Mouse (Mus musculus): ENCODE measurements around the gene Cdc34b. TPM values are rescaled to one million over a fixed set of nuclear protein-coding genes. Genes with fewer than 3 reads are reported as not detected.

The Cdc34b gene
- polyA plus RNA-seq, 1 experiment from 2014 or later, result 0.40 TPM

GRCm38 (mm10) chr11:94762775-94763174, 21.2 kb downstream of the Cdc34b start:
- WGBS, result 28% methylated on average over 6 of the region's 6 CpGs
- ATAC-seq (ENCODE audit: low FRiP score, low TSS enrichment), result no peak
- H3K4me3 ChIP-seq (ENCODE audit: low read length), result no peak overlapping the region
- H3K27me3 ChIP-seq (ENCODE audit: insufficient read depth, low read length), result no peaks in the 10 kb centered on the region
- no peak overlapping the region for H3K9ac ChIP-seq (replicated peaks; ENCODE audit: low read length)
- no peak overlapping the region for H3K4me2 ChIP-seq (replicated peaks; ENCODE audit: low read depth, low read length)
- H3K36me3 ChIP-seq (ENCODE audit: insufficient read depth, low read length), result no peaks in the 10 kb centered on the region
- H3K4me1 ChIP-seq (ENCODE audit: insufficient read depth, low read length), result no peaks in the 10 kb centered on the region
- H3K9me3 ChIP-seq (ENCODE audit: low read length), result no peaks in the 10 kb centered on the region
- H3K27ac ChIP-seq (ENCODE audit: low read length), result no peak overlapping the region

DNA sequence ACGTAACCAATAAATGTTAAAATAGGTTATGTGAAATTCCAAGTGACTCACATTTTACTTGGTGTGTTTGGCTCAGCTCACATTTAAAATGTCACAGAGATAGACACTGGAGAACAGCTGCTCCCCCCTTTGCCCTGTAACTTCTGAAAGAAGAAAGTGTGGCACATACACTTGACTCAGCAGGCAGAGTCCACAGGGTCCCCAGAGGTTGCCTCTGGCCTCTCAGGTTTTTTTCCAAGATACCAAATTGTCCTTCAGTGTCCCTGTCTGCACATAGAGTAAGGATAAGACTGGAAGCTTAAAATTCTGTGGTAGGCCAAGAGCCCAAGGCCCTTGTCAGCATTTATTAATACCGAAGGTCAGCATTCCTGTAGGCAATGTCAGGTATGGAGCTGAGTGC, 25.7 kb downstream of the Cdc34b start:
- no peak overlapping the region for H3K9ac ChIP-seq (replicated peaks; ENCODE audit: low read length)
- no peaks in the 10 kb centered on the region for H3K4me1 ChIP-seq (ENCODE audit: insufficient read depth, low read length)
- H3K9me3 ChIP-seq (ENCODE audit: low read length), result no peaks in the 10 kb centered on the region
- no peak overlapping the region for H3K4me2 ChIP-seq (replicated peaks; ENCODE audit: low read depth, low read length)
- no peak overlapping the region for H3K27ac ChIP-seq (ENCODE audit: low read length)
- WGBS, result 96% methylated on average over 2 of the region's 2 CpGs
- no peak for ATAC-seq (ENCODE audit: low FRiP score, low TSS enrichment)
- no peaks in the 10 kb centered on the region for H3K36me3 ChIP-seq (ENCODE audit: insufficient read depth, low read length)
- no peaks in the 10 kb centered on the region for H3K27me3 ChIP-seq (ENCODE audit: insufficient read depth, low read length)
- H3K4me3 ChIP-seq (ENCODE audit: low read length), result no peak overlapping the region

GRCm38 (mm10) chr11:94772363-94773055, 30.9 kb downstream of the Cdc34b start:
- Histone ChIP-seq H3K4me3 (ENCODE audit: low read length) (no peak overlapping the region), H3K36me3 (ENCODE audit: insufficient read depth, low read length) (no peaks in the 10 kb centered on the region), H3K9me3 (ENCODE audit: low read length) (no peaks in the 10 kb centered on the region), H3K27me3 (ENCODE audit: insufficient read depth, low read length) (no peaks in the 10 kb centered on the region), H3K9ac (replicated peaks; ENCODE audit: low read length) (no peak overlapping the region), H3K4me2 (replicated peaks; ENCODE audit: low read depth, low read length) (no peak overlapping the region), H3K4me1 (ENCODE audit: insufficient read depth, low read length) (no peaks in the 10 kb centered on the region), H3K27ac (ENCODE audit: low read length) (no peak overlapping the region)
- 70% methylated on average over 3 of the region's 3 CpGs for WGBS
- no peak for ATAC-seq (ENCODE audit: low FRiP score, low TSS enrichment)

- Histone ChIP-seq H3K27ac (ENCODE audit: low read length) (no peak overlapping the region), H3K27me3 (ENCODE audit: insufficient read depth, low read length) (no peaks in the 10 kb centered on the region), H3K4me2 (replicated peaks; ENCODE audit: low read depth, low read length) (no peak overlapping the region), H3K4me3 (ENCODE audit: low read length) (no peak overlapping the region), H3K9ac (replicated peaks; ENCODE audit: low read length) (no peak overlapping the region), H3K4me1 (ENCODE audit: insufficient read depth, low read length) (no peaks in the 10 kb centered on the region), H3K9me3 (ENCODE audit: low read length) (no peaks in the 10 kb centered on the region), H3K36me3 (ENCODE audit: insufficient read depth, low read length) (no peaks in the 10 kb centered on the region)
- 84% methylated on average over 1 of the region's 1 CpGs for WGBS
- ATAC-seq (ENCODE audit: low FRiP score, low TSS enrichment), result no peak
Measured at GRCm38 (mm10) chr11:94773851-94774250, 32.3 kb downstream of the Cdc34b start.

DNA sequence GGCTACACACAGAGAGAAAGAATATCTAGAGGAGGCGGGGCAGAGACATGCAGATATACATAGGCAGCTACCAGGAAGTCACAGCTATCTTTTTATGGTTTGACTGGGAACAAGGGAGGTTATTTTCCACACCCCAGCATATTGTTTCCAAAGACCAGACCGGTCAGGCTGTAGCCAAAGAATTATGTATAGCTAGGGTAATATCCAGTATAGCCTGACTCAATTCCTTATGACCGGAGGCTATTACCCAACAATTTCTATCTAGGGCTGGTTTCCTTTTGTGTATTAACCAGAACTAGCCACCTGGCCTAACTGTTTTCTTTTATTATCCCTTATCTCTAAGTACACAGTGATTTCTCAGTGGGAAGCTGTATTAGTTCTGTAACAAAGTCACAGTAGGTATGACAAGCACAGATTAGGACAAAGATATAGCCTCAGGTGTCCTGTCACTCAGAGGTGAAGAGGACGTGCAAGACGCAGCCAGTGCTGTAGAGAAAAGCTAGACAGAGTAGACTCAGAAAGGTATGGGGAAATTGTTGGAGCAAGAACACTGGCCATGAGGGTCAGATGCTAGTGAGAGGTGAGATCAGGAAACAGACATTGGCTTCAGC, 33.4 kb downstream of the Cdc34b start:
- ATAC-seq (ENCODE audit: low FRiP score, low TSS enrichment), result no peak
- H3K27ac ChIP-seq (ENCODE audit: low read length), result no peak overlapping the region
- 91% methylated on average over 5 of the region's 5 CpGs for WGBS

DNA sequence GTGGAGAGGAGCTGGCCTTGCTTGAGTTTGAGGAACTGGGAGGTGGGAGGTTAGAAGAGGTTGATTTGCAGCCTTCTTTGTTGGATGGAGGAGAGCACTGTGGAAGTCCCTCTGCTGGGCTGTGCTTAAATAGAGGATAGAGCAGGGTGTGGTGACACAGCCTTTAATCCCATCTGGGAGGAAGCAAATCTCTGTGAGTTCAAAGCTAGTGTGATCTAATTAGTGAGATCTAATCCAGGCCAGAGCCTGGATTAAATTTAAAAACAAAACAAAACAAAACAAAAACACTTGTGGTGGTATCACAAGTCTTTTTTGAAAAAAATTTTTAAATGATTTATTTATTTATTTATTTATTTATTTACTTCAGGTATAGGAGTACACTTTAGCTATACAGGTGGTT, 41.0 kb downstream of the Cdc34b start, which contains the start of gene Tmem92:
Gene Tmem92, minus strand, starts transcription at position 101 of the 400 bp plus-strand sequence.
- no peak within 1 kb of the TSS for H3K9ac ChIP-seq (replicated peaks; ENCODE audit: low read length)
- no peaks in the 10 kb centered on the region for H3K9me3 ChIP-seq (ENCODE audit: low read length)
- no peak for ATAC-seq (ENCODE audit: low FRiP score, low TSS enrichment)
- no peaks in the 10 kb centered on the region for H3K27me3 ChIP-seq (ENCODE audit: insufficient read depth, low read length)
- no peak within 1 kb of the TSS for H3K4me2 ChIP-seq (replicated peaks; ENCODE audit: low read depth, low read length)
- no peaks in the 10 kb centered on the region for H3K36me3 ChIP-seq (ENCODE audit: insufficient read depth, low read length)
- H3K4me3 ChIP-seq (ENCODE audit: low read length), result no peak within 1 kb of the TSS
- H3K4me1 ChIP-seq (ENCODE audit: insufficient read depth, low read length), result no peaks in the 10 kb centered on the region
- no peak within 1 kb of the TSS for H3K27ac ChIP-seq (ENCODE audit: low read length)

More for the DNA sequence above, 33.4 kb downstream of the Cdc34b start:
- no peak overlapping the region for H3K4me2 ChIP-seq (replicated peaks; ENCODE audit: low read depth, low read length)
- no peak overlapping the region for H3K4me3 ChIP-seq (ENCODE audit: low read length)
- no peaks in the 10 kb centered on the region for H3K36me3 ChIP-seq (ENCODE audit: insufficient read depth, low read length)
- no peaks in the 10 kb centered on the region for H3K4me1 ChIP-seq (ENCODE audit: insufficient read depth, low read length)
- no peak overlapping the region for H3K9ac ChIP-seq (replicated peaks; ENCODE audit: low read length)
- no peaks in the 10 kb centered on the region for H3K27me3 ChIP-seq (ENCODE audit: insufficient read depth, low read length)
- no peaks in the 10 kb centered on the region for H3K9me3 ChIP-seq (ENCODE audit: low read length)

DNA sequence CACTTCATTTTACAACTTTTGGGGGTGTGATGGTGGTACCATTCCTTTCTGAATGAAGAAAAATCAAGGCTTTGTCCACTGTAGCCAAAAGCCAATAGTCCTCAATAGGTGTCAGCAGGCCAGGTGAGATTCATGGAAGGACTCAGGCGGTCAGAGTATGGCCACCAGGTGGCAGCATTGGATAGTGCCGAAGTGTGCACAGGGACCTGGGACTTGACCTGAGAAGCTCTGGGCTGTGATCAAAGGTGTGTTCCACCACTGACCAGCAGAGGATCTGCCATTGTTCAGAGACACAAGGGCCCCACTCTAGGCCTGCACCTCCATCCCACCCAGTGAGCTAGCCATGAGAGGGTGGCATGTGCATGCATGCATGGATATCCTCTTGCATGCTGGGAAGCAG, 43.7 kb downstream of the Cdc34b start:
- Histone ChIP-seq H3K4me3 (ENCODE audit: low read length) (no peak overlapping the region), H3K9me3 (ENCODE audit: low read length) (no peaks in the 10 kb centered on the region), H3K27me3 (ENCODE audit: insufficient read depth, low read length) (no peaks in the 10 kb centered on the region), H3K4me2 (replicated peaks; ENCODE audit: low read depth, low read length) (no peak overlapping the region), H3K27ac (ENCODE audit: low read length) (no peak overlapping the region), H3K9ac (replicated peaks; ENCODE audit: low read length) (no peak overlapping the region), H3K36me3 (ENCODE audit: insufficient read depth, low read length) (no peaks in the 10 kb centered on the region), H3K4me1 (ENCODE audit: insufficient read depth, low read length) (no peaks in the 10 kb centered on the region)
- WGBS, result 4% methylated on average over 2 of the region's 2 CpGs
- ATAC-seq (ENCODE audit: low FRiP score, low TSS enrichment), result no peak

DNA sequence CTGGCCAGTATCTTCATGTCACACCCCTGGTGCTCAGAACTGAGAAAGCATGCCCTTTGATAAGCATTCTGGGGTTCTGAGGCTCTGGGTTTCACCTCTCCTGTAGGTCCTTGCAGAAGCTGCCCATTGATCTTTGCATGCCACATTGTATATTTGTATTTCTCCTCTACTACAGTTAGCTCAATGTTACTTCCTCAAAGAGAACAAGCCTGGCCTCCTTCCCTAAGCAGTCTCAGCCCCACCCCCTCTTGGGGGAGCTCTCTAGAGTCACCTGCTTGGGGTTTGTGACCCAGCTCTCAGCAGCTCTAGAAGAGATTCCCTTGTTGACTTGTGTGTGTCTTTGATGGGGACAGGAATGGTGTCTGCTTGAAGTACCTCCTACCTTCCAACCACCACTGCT, 50.1 kb downstream of the Cdc34b start:
- no peak overlapping the region for H3K27ac ChIP-seq (ENCODE audit: low read length)
- no peaks in the 10 kb centered on the region for H3K36me3 ChIP-seq (ENCODE audit: insufficient read depth, low read length)
- ATAC-seq (ENCODE audit: low FRiP score, low TSS enrichment), result no peak
- no peak overlapping the region for H3K4me3 ChIP-seq (ENCODE audit: low read length)
- H3K9ac ChIP-seq (replicated peaks; ENCODE audit: low read length), result no peak overlapping the region
- H3K9me3 ChIP-seq (ENCODE audit: low read length), result no peaks in the 10 kb centered on the region
- H3K27me3 ChIP-seq (ENCODE audit: insufficient read depth, low read length), result no peaks in the 10 kb centered on the region
- H3K4me1 ChIP-seq (ENCODE audit: insufficient read depth, low read length), result no peaks in the 10 kb centered on the region
- H3K4me2 ChIP-seq (replicated peaks; ENCODE audit: low read depth, low read length), result no peak overlapping the region
